Mouse (Mus musculus) thymus, adult 18-20 months (tissue): ENCODE results near the gene Olfr1461.

Experiments used
- DNase-seq, 2 experiments: peaks; one replicate each; pipeline ENCODE4 v3.0.0; 2022; ENCODE audit warnings: mixed read lengths in 2 of 2

The Olfr1461 gene

DNA sequence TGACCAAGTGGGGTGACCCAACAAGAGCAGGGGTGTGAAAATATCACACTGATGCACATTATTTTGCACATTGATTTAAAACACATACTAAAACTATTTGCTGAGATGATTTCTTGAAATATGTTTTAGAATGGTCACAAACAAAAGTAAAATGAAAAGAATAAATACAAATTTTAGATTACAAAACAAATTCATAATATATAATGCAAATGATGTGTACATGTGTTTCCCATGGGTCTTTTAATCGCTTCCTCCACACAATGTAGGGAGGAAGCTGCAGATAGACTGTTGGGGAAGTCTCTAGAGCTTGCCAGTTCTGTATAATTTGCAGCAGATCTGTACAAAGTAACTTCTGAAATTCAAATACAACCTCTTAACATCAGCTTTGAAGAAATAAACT is at the start of gene Olfr1461:
TSS of gene Olfr1461 (plus strand) at position 301 of the 400 bp plus-strand sequence.
- DNase-seq, result no peak

DNA sequence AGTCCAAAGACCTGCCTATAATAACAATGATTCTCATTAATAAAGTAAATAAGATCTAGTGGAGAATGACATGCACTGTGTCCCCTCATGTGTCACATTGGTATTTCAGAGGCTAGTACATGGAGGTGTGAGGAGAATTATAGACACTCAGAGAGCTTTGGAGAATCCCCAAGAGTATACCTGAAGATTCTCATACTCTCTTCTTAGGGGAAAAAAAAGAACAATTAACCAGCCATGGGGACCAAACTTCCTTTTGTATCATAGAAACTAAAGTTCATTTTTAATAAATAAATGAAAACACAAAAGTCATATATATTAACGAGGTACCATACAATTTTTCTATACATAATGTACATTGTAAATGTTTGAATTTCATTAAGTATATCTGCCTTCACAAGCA is 13.4 kb upstream of the Olfr1461 start, which contains the start of gene Olfr1459:
TSS of gene Olfr1459 (minus strand) at position 101 of the 400 bp plus-strand sequence.
- DNase-seq, result no peak

DNA sequence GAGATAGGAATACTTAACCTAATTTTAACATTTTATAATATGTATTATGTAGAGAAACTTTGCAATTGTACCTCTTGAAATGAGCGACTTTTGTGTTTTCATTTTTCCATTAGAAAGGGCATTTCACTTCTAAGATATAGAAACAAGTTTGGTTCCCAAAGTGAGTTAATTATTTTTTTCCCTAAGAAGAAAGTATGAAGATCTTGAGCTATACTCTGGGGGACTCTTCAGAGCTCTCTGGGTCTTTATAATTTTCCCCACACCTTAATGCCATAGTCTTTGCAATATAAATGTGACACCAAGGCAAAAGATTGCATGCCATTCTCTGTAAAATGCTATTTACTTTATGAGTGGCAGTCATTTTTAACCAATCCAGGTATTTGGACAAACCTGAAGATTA is 22.6 kb downstream of the Olfr1461 start, which contains the start of gene Olfr1462:
TSS of gene Olfr1462 (plus strand) at position 301 of the 400 bp plus-strand sequence.
- no peak for DNase-seq
